Mouse (Mus musculus) forebrain, embryonic 10.5 days (tissue): ENCODE data around the gene B4galt1. TPM values are rescaled to one million over a fixed set of nuclear protein-coding genes. Genes with fewer than 3 reads are reported as not detected.

ENCODE experiments used
- DNase-seq: peaks from one replicate; pipeline ENCODE4 v3.0.0-alpha.2; 2017; ENCODE audit warnings: low spot score; ENCODE audit errors: extremely low spot score
- H3K27ac ChIP-seq: fragments of 300-500 bp; sonication (generic); 2 replicates; pipeline ENCODE4 v1.5.1; 2016; ENCODE audit warnings: mild to moderate bottlenecking
- H3K27me3 ChIP-seq: fragments of 300-500 bp; sonication (generic); 2 replicates; pipeline ENCODE4 v1.6.1; 2016; ENCODE audit warnings: mild to moderate bottlenecking; ENCODE audit not compliant: poor library complexity, severe bottlenecking
- H3K36me3 ChIP-seq: fragments of 300-500 bp; sonication (generic); replicated peaks from 2 replicates; pipeline ENCODE4 v1.6.1; 2016; ENCODE audit warnings: mild to moderate bottlenecking, moderate library complexity
- H3K4me1 ChIP-seq: fragments of 300-500 bp; sonication (generic); 2 replicates; pipeline ENCODE4 v1.6.1; 2016
- H3K4me3 ChIP-seq: fragments of 300-500 bp; sonication (generic); 2 replicates; pipeline ENCODE4 v1.5.1; 2016; ENCODE audit warnings: mild to moderate bottlenecking, moderate library complexity
- H3K9me3 ChIP-seq: fragments of 300-500 bp; sonication (generic); 2 replicates; pipeline ENCODE4 v1.6.1; 2016; ENCODE audit warnings: mild to moderate bottlenecking, moderate library complexity
- WGBS: fragments of 180-500 bp; shearing (Covaris S2); methylation state at CpG from one replicate; pipeline ENCODE4 v1.1.7; 2016; 5-methylcytosine and 5-hydroxymethylcytosine counted together
- polyA plus RNA-seq: library from polyadenylated mRNA; unstranded; fragments of >200 nt; fragmentation: Nextera tagmentation; extraction: Ambion mirVana; gene quantifications from 2 replicates; pipeline ENCODE4 v1.2.1, GENCODE M21; 2016

Gene B4galt1
- polyA plus RNA-seq = 20.1 TPM in 2 replicates

DNA sequence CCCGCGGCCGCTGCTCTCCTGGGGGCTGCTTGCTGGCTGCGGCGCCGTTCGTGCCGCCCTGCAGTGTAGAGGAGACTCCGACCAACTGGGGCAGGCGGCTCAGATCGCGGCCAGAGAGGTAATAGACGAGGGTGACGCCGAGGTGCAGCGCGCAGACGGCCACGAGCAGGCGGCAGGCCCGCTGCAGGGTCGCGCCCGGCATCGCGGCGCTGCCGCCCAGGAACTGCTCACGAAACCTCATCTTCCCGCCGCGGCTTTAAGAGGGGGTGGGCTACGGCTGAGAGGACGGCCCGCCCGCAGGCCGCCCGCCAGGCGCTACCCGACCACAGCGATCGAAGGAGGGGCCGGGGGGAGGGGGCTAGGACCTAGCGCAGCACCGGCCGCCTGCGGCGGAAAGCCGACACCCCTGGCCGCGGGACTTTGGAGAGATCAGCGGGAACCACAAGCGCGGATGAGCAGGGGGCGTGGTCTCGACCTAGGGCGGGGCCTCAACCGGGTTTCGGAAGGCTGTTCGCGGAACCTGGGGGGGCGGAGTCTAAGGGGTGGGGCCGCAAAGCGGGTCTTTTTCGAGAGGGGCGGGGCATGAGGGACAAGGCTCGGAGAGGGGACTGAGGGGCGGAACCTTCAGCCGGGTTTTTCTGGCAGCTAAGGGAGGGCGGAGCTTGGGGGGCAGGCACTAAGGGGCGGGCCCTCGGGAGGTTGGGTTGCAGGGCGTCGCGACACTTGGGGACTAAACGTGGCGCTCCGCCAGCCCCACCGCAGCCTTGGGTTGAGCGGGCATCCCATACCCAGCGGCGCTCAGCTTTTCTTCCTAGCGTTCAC is at the start of gene B4galt1:
Gene B4galt1, minus strand, starts transcription at position 441 of the 822 bp plus-strand sequence.
- DNase-seq = peak; percentile 100
- peak within 1 kb of the TSS; percentile 82 for H3K4me3 ChIP-seq
- H3K27me3 ChIP-seq = no peaks in the 10 kb centered on the region
- H3K27ac ChIP-seq = peak within 1 kb of the TSS; percentile 94
- H3K4me1 ChIP-seq = peaks cover 41% of the 10 kb centered on the region
- no peaks in the 10 kb centered on the region; the same call in 1 of the 2 replicates for H3K36me3 ChIP-seq
- no peaks in the 10 kb centered on the region for H3K9me3 ChIP-seq
- under 1% methylated on average over 81 of the region's 83 CpGs for WGBS

- peaks cover 5% of the 10 kb centered on the region; the same call in 1 of the 2 replicates for H3K4me1 ChIP-seq
- H3K27me3 ChIP-seq = no peaks in the 10 kb centered on the region
- no peak overlapping the region for H3K4me3 ChIP-seq
- no peak overlapping the region for H3K27ac ChIP-seq
- 93% methylated on average over 4 of the region's 4 CpGs for WGBS
- no peak for DNase-seq
- H3K9me3 ChIP-seq = no peaks in the 10 kb centered on the region
- H3K36me3 ChIP-seq = no peaks in the 10 kb centered on the region
These were observed 46.8 kb upstream of the B4galt1 start for GRCm38 (mm10) chr4:40900612-40901011.

DNA sequence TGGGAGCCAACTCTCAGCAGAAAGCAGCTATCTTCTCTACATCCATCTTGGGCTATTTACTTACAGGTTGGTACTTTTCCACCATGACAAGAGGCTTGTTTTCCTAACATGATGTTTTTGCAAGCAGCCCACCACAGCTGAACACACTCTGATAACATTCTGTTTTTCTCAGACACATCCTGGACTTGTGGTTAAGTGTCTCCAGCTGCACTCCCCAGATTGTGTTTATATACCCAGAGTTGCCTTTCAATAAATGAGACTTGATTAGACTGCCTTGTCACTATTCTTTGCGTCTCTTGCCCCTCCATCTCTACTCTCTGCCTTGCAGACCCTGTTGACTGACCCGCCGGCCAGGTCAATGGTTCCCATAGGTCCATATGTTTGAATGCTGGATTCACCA is 46.3 kb upstream of the B4galt1 start:
- Histone ChIP-seq H3K4me1 (peaks cover 5% of the 10 kb centered on the region; the same call in 1 of the 2 replicates), H3K27me3 (no peaks in the 10 kb centered on the region), H3K9me3 (no peaks in the 10 kb centered on the region), H3K36me3 (no peaks in the 10 kb centered on the region), H3K4me3 (no peak overlapping the region), H3K27ac (no peak overlapping the region)
- WGBS = 89% methylated on average over 3 of the region's 3 CpGs
- no peak for DNase-seq

DNA sequence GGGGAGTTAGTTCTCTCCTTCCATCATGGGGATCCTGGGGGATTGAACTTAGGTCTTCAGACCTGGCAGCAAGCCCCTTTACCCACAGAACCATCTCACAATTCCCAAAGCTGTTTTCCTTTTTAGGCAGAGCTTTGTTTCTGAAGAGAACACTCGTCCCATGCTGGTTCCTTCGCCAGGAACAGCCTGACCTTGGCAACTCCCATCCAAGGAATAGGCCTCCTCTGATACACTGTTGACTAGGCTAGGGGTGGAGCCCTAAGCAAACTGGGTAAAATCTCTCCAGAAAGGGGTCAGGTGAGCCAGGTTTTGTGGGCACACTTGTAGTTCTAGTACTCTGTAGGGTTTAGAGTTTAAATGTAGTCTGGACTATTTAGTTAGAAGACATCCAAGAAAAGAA is 45.5 kb upstream of the B4galt1 start:
- DNase-seq = no peak
- Histone ChIP-seq H3K27ac (no peak overlapping the region), H3K9me3 (no peaks in the 10 kb centered on the region), H3K4me1 (peaks cover 5% of the 10 kb centered on the region; the same call in 1 of the 2 replicates), H3K4me3 (no peak overlapping the region), H3K36me3 (no peaks in the 10 kb centered on the region), H3K27me3 (no peaks in the 10 kb centered on the region)
- WGBS = 81% methylated on average over 2 of the region's 2 CpGs

DNA sequence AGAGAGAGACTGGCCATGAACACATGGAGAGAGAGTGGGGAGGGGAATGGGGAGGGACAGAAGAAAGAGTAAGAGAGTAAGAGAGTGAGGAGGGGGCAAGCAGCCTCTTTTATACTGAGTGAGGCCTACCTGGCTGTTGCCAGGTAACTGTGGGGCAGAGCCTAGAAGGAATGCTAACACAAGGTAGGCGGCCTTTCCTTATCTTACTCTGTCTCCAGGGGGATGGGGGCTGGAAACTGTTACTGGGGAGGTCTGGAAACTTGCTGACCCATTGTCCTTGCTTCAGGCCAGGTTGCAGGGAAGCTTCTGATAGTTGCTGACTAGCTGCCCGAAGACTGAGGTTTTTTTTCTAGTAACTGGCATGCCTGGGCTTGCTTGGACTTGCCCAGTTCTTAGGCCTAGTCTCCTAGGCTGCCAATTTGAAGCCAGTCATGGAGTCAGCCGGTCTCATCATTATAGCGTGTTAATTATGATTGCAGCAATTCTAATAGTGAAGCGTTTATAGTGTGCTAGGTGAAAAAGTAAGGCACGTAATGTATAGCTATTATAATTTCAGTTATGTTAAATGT is 44.8 kb upstream of the B4galt1 start:
- no peaks in the 10 kb centered on the region for H3K36me3 ChIP-seq
- WGBS = 79% methylated on average over 6 of the region's 6 CpGs
- H3K27ac ChIP-seq = 0 out of 2 replicates have a peak overlapping the region, but pooled peaks have one; percentile 16
- H3K4me3 ChIP-seq = no peak overlapping the region
- H3K9me3 ChIP-seq = no peaks in the 10 kb centered on the region
- H3K27me3 ChIP-seq = no peaks in the 10 kb centered on the region
- H3K4me1 ChIP-seq = peaks cover 5% of the 10 kb centered on the region; the same call in 1 of the 2 replicates
- no peak for DNase-seq

DNA sequence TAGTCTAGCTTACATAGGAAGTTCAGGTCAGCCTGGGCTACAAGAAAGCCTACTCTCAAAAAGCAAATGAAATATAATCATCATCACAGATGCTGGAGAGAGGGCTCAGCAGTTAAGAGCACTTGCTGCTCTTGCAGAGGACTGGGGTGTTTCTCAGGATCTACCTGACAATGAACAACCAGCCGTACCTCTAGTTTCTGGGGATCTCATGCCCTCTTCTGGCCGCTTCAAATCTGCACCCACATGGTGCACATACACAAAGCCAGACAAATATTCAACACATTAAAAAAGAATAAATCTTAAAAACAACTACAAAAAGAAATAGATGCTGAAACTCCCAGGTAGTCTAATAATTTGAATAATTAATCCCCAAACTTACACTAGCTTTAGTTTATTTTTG is 41.8 kb upstream of the B4galt1 start:
- no peak for DNase-seq
- H3K4me3 ChIP-seq = no peak overlapping the region
- H3K27ac ChIP-seq = no peak overlapping the region
- WGBS = 100% methylated on average over 2 of the region's 2 CpGs
- peaks cover 5% of the 10 kb centered on the region; the same call in 1 of the 2 replicates for H3K4me1 ChIP-seq
- H3K36me3 ChIP-seq = no peaks in the 10 kb centered on the region
- no peaks in the 10 kb centered on the region for H3K27me3 ChIP-seq
- H3K9me3 ChIP-seq = no peaks in the 10 kb centered on the region

DNA sequence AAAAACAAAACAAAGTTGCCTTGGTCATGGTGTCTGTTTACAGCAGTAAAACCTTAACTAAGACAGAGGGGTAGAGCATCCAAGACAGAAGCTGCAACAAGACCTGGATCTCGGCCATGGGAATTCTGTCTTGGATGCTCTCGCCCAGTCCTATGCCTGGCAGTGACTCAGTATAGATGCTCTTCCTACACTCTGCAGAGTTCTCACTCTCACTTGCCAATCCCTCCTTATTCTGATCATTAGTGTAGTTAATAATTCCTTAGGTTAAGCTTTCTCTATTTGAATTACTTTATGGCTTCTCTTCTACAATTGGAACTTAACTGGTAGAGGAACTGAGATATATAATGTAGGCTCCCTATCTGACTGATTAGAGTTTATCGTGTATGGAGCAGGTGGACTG is 41.3 kb upstream of the B4galt1 start:
- Histone ChIP-seq H3K27me3 (no peaks in the 10 kb centered on the region), H3K36me3 (no peaks in the 10 kb centered on the region), H3K27ac (no peak overlapping the region), H3K4me3 (no peak overlapping the region), H3K9me3 (no peaks in the 10 kb centered on the region), H3K4me1 (peaks cover 5% of the 10 kb centered on the region; the same call in 1 of the 2 replicates)
- no peak for DNase-seq
- 94% methylated on average over 3 of the region's 3 CpGs for WGBS

- Histone ChIP-seq H3K27ac (no peak overlapping the region), H3K4me3 (no peak overlapping the region), H3K36me3 (no peaks in the 10 kb centered on the region), H3K9me3 (no peaks in the 10 kb centered on the region), H3K4me1 (no peaks in the 10 kb centered on the region), H3K27me3 (no peaks in the 10 kb centered on the region)
- no peak for DNase-seq
- 85% methylated on average over 5 of the region's 5 CpGs for WGBS
These were observed 37.4 kb upstream of the B4galt1 start for GRCm38 (mm10) chr4:40891206-40891605.

DNA sequence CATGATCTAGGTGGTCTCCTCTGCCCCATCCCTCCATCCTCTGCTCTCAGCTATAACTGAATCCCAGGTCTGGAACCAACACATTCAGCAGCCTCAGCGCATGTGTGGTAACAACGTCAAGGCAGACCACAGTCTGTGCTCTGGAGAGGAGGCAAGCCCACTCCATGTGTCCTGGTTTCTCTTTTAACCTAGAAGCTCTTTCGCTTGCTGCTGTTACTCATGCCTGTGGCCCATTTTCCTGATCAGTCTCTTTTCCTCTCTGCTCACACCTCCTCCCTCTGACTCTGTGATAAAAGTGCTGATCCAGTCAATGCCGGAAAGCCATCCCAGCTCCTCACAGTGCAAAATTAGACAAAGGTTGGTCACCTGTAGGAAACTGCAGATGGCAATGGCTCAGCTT is 36.2 kb upstream of the B4galt1 start:
- Histone ChIP-seq H3K27me3 (no peaks in the 10 kb centered on the region), H3K4me3 (no peak overlapping the region), H3K9me3 (no peaks in the 10 kb centered on the region), H3K36me3 (no peaks in the 10 kb centered on the region), H3K27ac (no peak overlapping the region), H3K4me1 (no peaks in the 10 kb centered on the region)
- 85% methylated on average over 4 of the region's 4 CpGs for WGBS
- DNase-seq = no peak

DNA sequence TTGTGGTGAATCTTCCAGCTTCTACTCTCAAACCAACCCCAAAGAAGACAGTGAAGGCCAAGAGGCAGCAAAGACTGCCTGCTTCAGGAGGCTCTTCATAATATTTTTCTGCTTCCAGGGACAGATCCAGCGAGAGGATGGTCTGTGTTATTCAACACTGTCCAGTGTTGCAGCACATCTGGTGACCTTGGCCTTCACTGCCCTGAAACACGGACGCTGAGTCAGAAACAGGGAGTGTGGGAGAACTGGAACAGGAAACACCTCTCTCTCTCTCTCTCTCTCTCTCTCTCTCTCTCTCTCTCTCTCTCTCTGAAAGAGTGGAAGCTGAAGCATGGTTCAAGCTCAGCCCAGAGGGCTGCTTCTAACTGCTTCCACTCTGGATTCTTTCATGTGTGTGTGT is 35.4 kb upstream of the B4galt1 start:
- no peaks in the 10 kb centered on the region for H3K36me3 ChIP-seq
- no peaks in the 10 kb centered on the region for H3K9me3 ChIP-seq
- DNase-seq = no peak
- no peaks in the 10 kb centered on the region for H3K4me1 ChIP-seq
- no peak overlapping the region for H3K4me3 ChIP-seq
- H3K27ac ChIP-seq = no peak overlapping the region
- 63% methylated on average over 3 of the region's 3 CpGs for WGBS
- no peaks in the 10 kb centered on the region for H3K27me3 ChIP-seq

- Histone ChIP-seq H3K4me1 (no peaks in the 10 kb centered on the region), H3K4me3 (no peak overlapping the region), H3K9me3 (no peaks in the 10 kb centered on the region), H3K36me3 (no peaks in the 10 kb centered on the region), H3K27me3 (no peaks in the 10 kb centered on the region), H3K27ac (no peak overlapping the region)
- DNase-seq = no peak
- 85% methylated on average over 11 of the region's 11 CpGs for whole genome bisulfite sequencing
These were observed 35.0 kb upstream of the B4galt1 start for GRCm38 (mm10) chr4:40888839-40889238.

GRCm38 (mm10) chr4:40885883-40886282 is 32.1 kb upstream of the B4galt1 start:
- H3K36me3 ChIP-seq = no peaks in the 10 kb centered on the region
- 80% methylated on average over 4 of the region's 4 CpGs for WGBS
- no peaks in the 10 kb centered on the region for H3K4me1 ChIP-seq
- H3K4me3 ChIP-seq = no peak overlapping the region
- no peaks in the 10 kb centered on the region for H3K9me3 ChIP-seq
- no peak overlapping the region for H3K27ac ChIP-seq
- no peaks in the 10 kb centered on the region for H3K27me3 ChIP-seq
- no peak for DNase-seq

- H3K27me3 ChIP-seq = no peaks in the 10 kb centered on the region
- 93% methylated on average over 2 of the region's 2 CpGs for WGBS
- no peaks in the 10 kb centered on the region for H3K4me1 ChIP-seq
- no peaks in the 10 kb centered on the region for H3K36me3 ChIP-seq
- no peaks in the 10 kb centered on the region for H3K9me3 ChIP-seq
- no peak overlapping the region for H3K4me3 ChIP-seq
- no peak overlapping the region for H3K27ac ChIP-seq
- no peak for DNase-seq
These were observed 31.3 kb upstream of the B4galt1 start for GRCm38 (mm10) chr4:40885166-40885525.
